In genomic region chr13:41689598-41690045, GRCm38 (mm10) we compare ENCODE assay signal across 16 mouse cellular contexts.
DNase-seq lines count a peak whose midpoint lies in the region; ATAC-seq and TF ChIP-seq lines count a peak whose summit lies in the region.
"Had no signal": no experiment of that assay in that cellular context is flagged by ENCODE, and none has a peak within 500 bp of the region (broad histone marks: within the 10 kb centered on the region; RNA-seq: fewer than 3 reads in every experiment).

No protein-coding gene starts in this region.

- WGBS in heart, embryonic 11.5 days (ENCODE audit: insufficient replicate concordance): 66% methylated on average over 5 of the region's 5 CpGs
- WGBS in lung, postnatal 0 days: 30% methylated on average over 5 of the region's 5 CpGs
- WGBS in midbrain, embryonic 10.5 days: 83% methylated on average over 5 of the region's 5 CpGs
- 80% methylated on average over 5 of the region's 5 CpGs for whole genome bisulfite sequencing in midbrain, embryonic 16.5 days

- H3K4me2 ChIP-seq in heart, embryonic 11.5 days: no peak overlapping the region
- no peak overlapping the region for H3K4me2 ChIP-seq in lung, postnatal 0 days (replicated peaks; ENCODE audit: low read depth, low read length)
- no peak overlapping the region for H3K4me2 ChIP-seq in midbrain, embryonic 16.5 days (ENCODE audit: low read length)
- H3K4me2 ChIP-seq: liver, embryonic 13.5 days; midbrain, embryonic 13.5 days; neural tube, embryonic 13.5 days had no signal

- H3K27ac ChIP-seq in heart, embryonic 11.5 days (ENCODE audit: low read depth, low read length): 0 out of 2 replicates have a peak overlapping the region, but pooled peaks have one; percentile 25
- H3K27ac ChIP-seq in lung, postnatal 0 days (ENCODE audit: low read length): peak overlapping the region; percentile 72; the same call in 1 of the 2 replicates
- no peak overlapping the region for H3K27ac ChIP-seq in midbrain, embryonic 10.5 days (replicated peaks)
- H3K27ac ChIP-seq in midbrain, embryonic 16.5 days (ENCODE audit: low read length): no peak overlapping the region
- H3K27ac ChIP-seq: gastrocnemius, adult 2 months; liver, embryonic 13.5 days; midbrain, embryonic 13.5 days; neural tube, embryonic 13.5 days had no signal

- no peaks in the 10 kb centered on the region for H3K36me3 ChIP-seq in heart, embryonic 11.5 days (ENCODE audit: control insufficient read depth, insufficient read depth, low read length)
- H3K36me3 ChIP-seq in lung, postnatal 0 days (ENCODE audit: insufficient read depth, low read length): no peaks in the 10 kb centered on the region
- H3K36me3 ChIP-seq in midbrain, embryonic 10.5 days: no peaks in the 10 kb centered on the region
- H3K36me3 ChIP-seq in midbrain, embryonic 16.5 days (ENCODE audit: control insufficient read depth, insufficient read depth, low read length): no peaks in the 10 kb centered on the region
- H3K36me3 ChIP-seq: liver, embryonic 13.5 days; midbrain, embryonic 13.5 days; neural tube, embryonic 13.5 days had no signal

- peaks cover 2% of the 10 kb centered on the region; the same call in 1 of the 2 replicates for H3K4me1 ChIP-seq in heart, embryonic 11.5 days (ENCODE audit: control insufficient read depth, insufficient read depth, low read length)
- no peaks in the 10 kb centered on the region for H3K4me1 ChIP-seq in lung, postnatal 0 days (ENCODE audit: insufficient read depth, low read depth, low read length)
- 0 out of 2 replicates have a peak, but pooled peaks cover 3% of the 10 kb centered on the region for H3K4me1 ChIP-seq in midbrain, embryonic 10.5 days
- no peaks in the 10 kb centered on the region for H3K4me1 ChIP-seq in midbrain, embryonic 16.5 days (ENCODE audit: control insufficient read depth, insufficient read depth, low read length)
- H3K4me1 ChIP-seq: liver, embryonic 13.5 days; midbrain, embryonic 13.5 days; neural tube, embryonic 13.5 days had no signal

- H3K9me3 ChIP-seq in heart, embryonic 11.5 days (replicated peaks; ENCODE audit: control insufficient read depth, low read length): no peaks in the 10 kb centered on the region
- no peaks in the 10 kb centered on the region for H3K9me3 ChIP-seq in lung, postnatal 0 days (ENCODE audit: low read length)
- no peaks in the 10 kb centered on the region for H3K9me3 ChIP-seq in midbrain, embryonic 10.5 days (replicated peaks)
- H3K9me3 ChIP-seq in midbrain, embryonic 16.5 days (replicated peaks; ENCODE audit: control insufficient read depth, low read length, poor library complexity, severe bottlenecking): no peaks in the 10 kb centered on the region
- H3K9me3 ChIP-seq: liver, embryonic 13.5 days; midbrain, embryonic 13.5 days; neural tube, embryonic 13.5 days had no signal

- ATAC-seq in heart, embryonic 11.5 days (replicated peaks; ENCODE audit: insufficient number of reproducible peaks, low FRiP score, low TSS enrichment): no peak
- peak; percentile 78 for ATAC-seq in lung, postnatal 0 days
- no peak for ATAC-seq in granulocyte monocyte progenitor cell, adult 5-6 weeks (replicated peaks; ENCODE audit: poor library complexity, severe bottlenecking)
- no peak for ATAC-seq in midbrain, embryonic 16.5 days
- ATAC-seq: hindbrain, embryonic 16.5 days; midbrain, embryonic 13.5 days had no signal

- H3K27me3 ChIP-seq in heart, embryonic 11.5 days (ENCODE audit: control insufficient read depth, insufficient read depth, low read length): no peaks in the 10 kb centered on the region
- no peaks in the 10 kb centered on the region for H3K27me3 ChIP-seq in lung, postnatal 0 days (replicated peaks; ENCODE audit: insufficient read depth, low read length)
- no peaks in the 10 kb centered on the region for H3K27me3 ChIP-seq in midbrain, embryonic 10.5 days (ENCODE audit: low read depth, poor library complexity, severe bottlenecking)
- no peaks in the 10 kb centered on the region for H3K27me3 ChIP-seq in midbrain, embryonic 16.5 days (ENCODE audit: control insufficient read depth, insufficient read depth, low read depth, low read length)
- H3K27me3 ChIP-seq: liver, embryonic 13.5 days; midbrain, embryonic 13.5 days; neural tube, embryonic 13.5 days had no signal

- no peak for DNase-seq in heart, postnatal 36 days
- peak; percentile 8 for DNase-seq in testis, postnatal 14 days (ENCODE audit: low spot score)
- no peak for DNase-seq in testis, postnatal 10 days (ENCODE audit: low spot score)
- DNase-seq in lung, postnatal 0 days (ENCODE audit: low spot score): peak; percentile 69
- DNase-seq in midbrain, embryonic 10.5 days (ENCODE audit: low spot score): no peak
- DNase-seq: B cell, adult 2 months; cerebellum, adult 11-12 months; gastrocnemius, adult 2 months; liver, embryonic 13.5 days; right cerebral cortex, postnatal 25 days had no signal

- no peak for TF ChIP-seq CTCF in lung, postnatal 0 days (IDR thresholded peaks at IDR 0.05)

- TF ChIP-seq EP300 in lung, postnatal 0 days (IDR thresholded peaks at IDR 0.05): peak; percentile 41; the same call in 1 of the 2 replicates

- no peak overlapping the region for H3K4me3 ChIP-seq in heart, embryonic 11.5 days (ENCODE audit: low read depth, low read length)
- H3K4me3 ChIP-seq in lung, postnatal 0 days (ENCODE audit: low read depth, low read length): no peak overlapping the region
- H3K4me3 ChIP-seq in midbrain, embryonic 10.5 days: no peak overlapping the region
- no peak overlapping the region for H3K4me3 ChIP-seq in midbrain, embryonic 16.5 days (ENCODE audit: low read depth, low read length)
- H3K4me3 ChIP-seq: gastrocnemius, adult 2 months; liver, embryonic 13.5 days; midbrain, embryonic 13.5 days; neural tube, embryonic 13.5 days had no signal

- H3K9ac ChIP-seq in heart, embryonic 11.5 days (ENCODE audit: low read depth, low read length): no peak overlapping the region
- no peak overlapping the region for H3K9ac ChIP-seq in lung, postnatal 0 days (replicated peaks; ENCODE audit: low read depth)
- H3K9ac ChIP-seq in midbrain, embryonic 16.5 days (ENCODE audit: low read depth, low read length): no peak overlapping the region
- H3K9ac ChIP-seq: liver, embryonic 13.5 days; midbrain, embryonic 13.5 days; neural tube, embryonic 13.5 days had no signal

- intact Hi-C loops in heart, postnatal 36 days (cut with DNase I): no loop called here

Comparison
In these comparisons a context has a peak if more than half of its experiments do, and no peak if none do; other contexts are left out.
1. DNase-seq: peak in testis, postnatal 14 days (single experiment) and lung, postnatal 0 days (single experiment); none in heart, postnatal 36 days (0 of 2), testis, postnatal 10 days (single experiment) and midbrain, embryonic 10.5 days (single experiment).
2. H3K27ac ChIP-seq: peak in heart, embryonic 11.5 days (single experiment) and lung, postnatal 0 days (single experiment); none in midbrain, embryonic 10.5 days (single experiment) and midbrain, embryonic 16.5 days (single experiment).